In genomic region chr17:31564015-31564857, GRCm38 (mm10) we compare ENCODE assay signal across 8 mouse cellular contexts. TPM values are rescaled to one million over a fixed set of nuclear protein-coding genes. Genes with fewer than 3 reads are reported as not detected.
DNase-seq lines count a peak whose midpoint lies in the region; ATAC-seq and TF ChIP-seq lines count a peak whose summit lies in the region.

TSS of gene Pknox1 (plus strand) at chr17:31564734.

- H3K4me3 ChIP-seq in ES-E14 (ENCODE audit: insufficient read depth in 1 of 2, low read depth in 1 of 2, low read length in 2 of 2, poor library complexity in 1 of 2, severe bottlenecking in 1 of 2), result peak within 1 kb of the TSS; percentile 90 to 98
- peak within 1 kb of the TSS; percentile 78 for H3K4me3 ChIP-seq in forebrain, embryonic 15.5 days
- H3K4me3 ChIP-seq in lung, adult 2 months (replicated peaks; ENCODE audit: extremely low read depth, low read depth, low read length), result peak within 1 kb of the TSS; percentile 88

- TF ChIP-seq CTCF in lung, adult 2 months (IDR thresholded peaks at IDR 0.05; ENCODE audit: insufficient read depth, low read length), result no peak

- no peaks in the 10 kb centered on the region for H3K27me3 ChIP-seq in forebrain, embryonic 15.5 days

- peak within 1 kb of the TSS; percentile 84 for H3K27ac ChIP-seq in ES-E14 (ENCODE audit: insufficient read depth, low read depth, low read length, poor library complexity, severe bottlenecking)
- peak within 1 kb of the TSS; percentile 99 for H3K27ac ChIP-seq in forebrain, embryonic 15.5 days (replicated peaks)

- intact Hi-C loops in heart, postnatal 25 days (cut with DNase I), result no loop called here

- no peaks in the 10 kb centered on the region for H3K9me3 ChIP-seq in ES-E14 (ENCODE audit: control insufficient read depth, insufficient read depth, low read depth, low read length)
- no peaks in the 10 kb centered on the region for H3K9me3 ChIP-seq in forebrain, embryonic 15.5 days

- H3K4me2 ChIP-seq in forebrain, embryonic 15.5 days (replicated peaks), result peak within 1 kb of the TSS; percentile 84

- H3K9ac ChIP-seq in ES-E14 (ENCODE audit: insufficient read depth, low read depth, low read length, poor library complexity, severe bottlenecking), result peak within 1 kb of the TSS; percentile 92
- H3K9ac ChIP-seq in forebrain, embryonic 15.5 days (replicated peaks), result peak within 1 kb of the TSS; percentile 89

- TF ChIP-seq POLR2A in lung, adult 2 months (IDR thresholded peaks at IDR 0.05; ENCODE audit: borderline replicate concordance, extremely low read depth, low read depth, low read length), result peak; percentile 89; the same call in 1 of the 2 replicates

- DNase-seq in ES-E14 (ENCODE audit: low read depth, low spot score), result peak; percentile 100
- DNase-seq in cerebellum, adult 11-12 months, result peak; percentile 99
- DNase-seq in heart, postnatal 25 days (ENCODE audit: low spot score), result peak; percentile 98
- peak; percentile 98 to 100 for DNase-seq in layer of hippocampus, adult 18-20 months (ENCODE audit: low spot score in 2 of 2)
- peak; percentile 95 for DNase-seq in lung, adult 2 months
- DNase-seq in thymus, adult 18-20 months, result peak; percentile 98 to 99

- H3K36me3 ChIP-seq in ES-E14 (ENCODE audit: control insufficient read depth, insufficient read depth, low read length, poor library complexity, severe bottlenecking), result no peaks in the 10 kb centered on the region
- no peaks in the 10 kb centered on the region for H3K36me3 ChIP-seq in forebrain, embryonic 15.5 days

- in situ Hi-C loops in ES-E14 (cut with MboI; ENCODE audit: low sequenced_read_pairs in 2 of 2, unreplicated experiment in 2 of 2), result no loop called here

- WGBS in forebrain, embryonic 15.5 days, result under 1% methylated on average over 38 of the region's 72 CpGs
- under 1% methylated on average over 50 of the region's 72 CpGs for WGBS in lung, adult 2 months

- H3K4me1 ChIP-seq in ES-E14 (ENCODE audit: control insufficient read depth in 2 of 2, insufficient read depth in 2 of 2, low read length in 2 of 2, poor library complexity in 1 of 2), result peaks cover 0 to 6% of the 10 kb centered on the region in 2 experiments; a peak in 2 of 4 replicates
- H3K4me1 ChIP-seq in forebrain, embryonic 15.5 days, result peaks cover 41% of the 10 kb centered on the region
- H3K4me1 ChIP-seq in lung, adult 2 months (ENCODE audit: control insufficient read depth, insufficient read depth, low read length), result peaks cover 21% of the 10 kb centered on the region

- peak; percentile 97 for ATAC-seq in forebrain, embryonic 15.5 days (replicated peaks)
- peak; percentile 93 for ATAC-seq in neutrophil, adult 5-6 weeks (ENCODE audit: extremely low read depth, insufficient number of reproducible peaks, low FRiP score, poor library complexity, severe bottlenecking)

TF ChIP-seq in ES-E14, 5 proteins besides CTCF, POLR2A, EP300 and RAD21:
- TF ChIP-seq HCFC1 (IDR thresholded peaks at IDR 0.05; ENCODE audit: borderline replicate concordance, insufficient read depth, low read length) (no peak; the same call in 1 of the 2 replicates), CHD2 (IDR thresholded peaks at IDR 0.05; ENCODE audit: low read depth, low read length) (peak; percentile 31; the same call in 1 of the 2 replicates), MAFK (IDR thresholded peaks at IDR 0.05; ENCODE audit: insufficient read depth, low read depth, low read length) (no peak), ZC3H11A (IDR thresholded peaks at IDR 0.05; ENCODE audit: borderline replicate concordance, low read depth, low read length) (no peak), ZNF384 (IDR thresholded peaks at IDR 0.05; ENCODE audit: low read depth, low read length) (peak; percentile 97)
TF ChIP-seq in ES-E14: peak in this region for 2.

RNA-seq across cellular contexts. Expression of gene Pknox1, which starts in this region (rescaled TPM):
- total RNA-seq in ES-E14 (2012; rRNA removed), result 16.3 and 20.8 TPM in 2 replicates
- polyA plus RNA-seq in forebrain, embryonic 15.5 days (2015; fragmentation: Nextera tagmentation; extraction: Ambion mirVana), result 31.3 and 33.2 TPM in 2 replicates
- total RNA-seq in heart, postnatal 25 days (2021), result 10 to 100 TPM in 1 of 2 experiments, 1 to 10 TPM in 1; 9.9 to 14.6 TPM
- total RNA-seq in layer of hippocampus, adult 18-20 months (2021), result 10 to 100 TPM; 10.3 to 15.0 TPM
- polyA plus RNA-seq in lung, adult 2 months (2012; rRNA removed), result 22.9 and 26.8 TPM in 2 replicates
- 57.5 and 63.9 TPM in 2 replicates for total RNA-seq in neutrophil, adult 5-6 weeks (2017)

Comparison
In these comparisons a context has a peak if more than half of its experiments do, and no peak if none do; other contexts are left out.
1. Peak in every context shown above with its lines: DNase-seq, ATAC-seq, H3K4me3 ChIP-seq and H3K27ac ChIP-seq.